Comparison of ENCODE assay signal across 9 mouse cellular contexts in the genomic region with DNA sequence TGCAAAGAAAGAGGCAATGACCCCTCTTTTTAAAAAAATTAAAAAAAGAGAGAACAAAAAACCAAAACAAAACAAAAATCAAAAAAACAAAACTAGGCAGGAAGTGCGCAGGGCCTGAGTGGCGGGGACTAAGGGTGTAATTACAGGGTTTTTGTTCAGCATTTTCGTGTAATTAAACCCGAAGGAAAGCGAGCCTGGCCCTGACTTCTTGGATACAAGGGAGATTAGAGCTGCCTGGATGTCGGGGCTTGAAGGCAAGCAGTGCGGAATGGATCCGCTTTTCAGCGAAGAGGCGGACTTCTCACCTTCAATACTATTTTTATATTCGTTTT. TPM values are rescaled to one million over a fixed set of nuclear protein-coding genes. Genes with fewer than 3 reads are reported as not detected.
DNase-seq lines count a peak whose midpoint lies in the region; ATAC-seq and TF ChIP-seq lines count a peak whose summit lies in the region.
"Had no signal": no experiment of that assay in that cellular context is flagged by ENCODE, and none has a peak within 500 bp of the region (broad histone marks: within the 10 kb centered on the region; RNA-seq: fewer than 3 reads in every experiment).

No protein-coding gene starts in this region.

- H3K27ac ChIP-seq in heart, embryonic 13.5 days (replicated peaks) = peak overlapping the region; percentile 100
- no peak overlapping the region for H3K27ac ChIP-seq in ES-E14 (ENCODE audit: insufficient read depth, low read depth, low read length, poor library complexity, severe bottlenecking)
- H3K27ac ChIP-seq in hindbrain, embryonic 12.5 days = peak overlapping the region; percentile 99
- H3K27ac ChIP-seq in midbrain, embryonic 10.5 days (replicated peaks) = peak overlapping the region; percentile 94

- no peak for DNase-seq in heart, adult 8-10 months (ENCODE audit: low spot score)
- DNase-seq in ES-E14 (ENCODE audit: low read depth, low spot score) = no peak
- no peak for DNase-seq in midbrain, embryonic 10.5 days (ENCODE audit: low spot score)
- no peak for DNase-seq in yolk sac, embryonic 10.5 days (ENCODE audit: low spot score)
- DNase-seq in spleen, postnatal 14 days (ENCODE audit: low spot score in 2 of 2) = no peak

- H3K4me3 ChIP-seq in heart, embryonic 13.5 days = peak overlapping the region; percentile 55
- H3K4me3 ChIP-seq in ES-E14 (ENCODE audit: insufficient read depth in 1 of 2, low read depth in 1 of 2, low read length in 2 of 2, poor library complexity in 1 of 2, severe bottlenecking in 1 of 2) = peak overlapping the region; percentile 41 to 60
- peak overlapping the region; percentile 26 for H3K4me3 ChIP-seq in hindbrain, embryonic 12.5 days
- H3K4me3 ChIP-seq in midbrain, embryonic 10.5 days = peak overlapping the region; percentile 57

- H3K9me3 ChIP-seq in heart, embryonic 13.5 days = no peaks in the 10 kb centered on the region
- H3K9me3 ChIP-seq in ES-E14 (ENCODE audit: control insufficient read depth, insufficient read depth, low read depth, low read length) = no peaks in the 10 kb centered on the region
- no peaks in the 10 kb centered on the region for H3K9me3 ChIP-seq in hindbrain, embryonic 12.5 days (replicated peaks)
- H3K9me3 ChIP-seq in midbrain, embryonic 10.5 days (replicated peaks) = no peaks in the 10 kb centered on the region

- no peak for ATAC-seq in heart, embryonic 13.5 days (ENCODE audit: extremely low read depth, insufficient number of reproducible peaks, low FRiP score, low TSS enrichment)
- no peak for ATAC-seq in hindbrain, embryonic 12.5 days (ENCODE audit: low FRiP score)
- ATAC-seq in activated CD4-positive, CD25-positive, alpha-beta regulatory T cell, adult 4 months = no peak
- ATAC-seq: Patski had no signal

- H3K27me3 ChIP-seq in heart, embryonic 13.5 days (replicated peaks) = no peaks in the 10 kb centered on the region
- H3K27me3 ChIP-seq in hindbrain, embryonic 12.5 days = no peaks in the 10 kb centered on the region
- H3K27me3 ChIP-seq in midbrain, embryonic 10.5 days (ENCODE audit: low read depth, poor library complexity, severe bottlenecking) = peaks cover 22% of the 10 kb centered on the region
- H3K27me3 ChIP-seq: Patski had no signal

- H3K4me2 ChIP-seq in heart, embryonic 13.5 days = peak overlapping the region; percentile 83
- peak overlapping the region; percentile 64 for H3K4me2 ChIP-seq in hindbrain, embryonic 12.5 days (replicated peaks)

- no peaks in the 10 kb centered on the region for H3K36me3 ChIP-seq in heart, embryonic 13.5 days
- no peaks in the 10 kb centered on the region for H3K36me3 ChIP-seq in ES-E14 (ENCODE audit: control insufficient read depth, insufficient read depth, low read length, poor library complexity, severe bottlenecking)
- H3K36me3 ChIP-seq in hindbrain, embryonic 12.5 days = no peaks in the 10 kb centered on the region
- H3K36me3 ChIP-seq in midbrain, embryonic 10.5 days = no peaks in the 10 kb centered on the region

- 14% methylated on average over 11 of the region's 11 CpGs for WGBS in heart, embryonic 13.5 days
- WGBS in hindbrain, embryonic 12.5 days = 5% methylated on average over 11 of the region's 11 CpGs
- WGBS in midbrain, embryonic 10.5 days = 6% methylated on average over 11 of the region's 11 CpGs

- H3K9ac ChIP-seq in heart, embryonic 13.5 days = peak overlapping the region; percentile 86
- H3K9ac ChIP-seq in ES-E14 (ENCODE audit: insufficient read depth, low read depth, low read length, poor library complexity, severe bottlenecking) = peak overlapping the region; percentile 6; the same call in 1 of the 2 replicates
- peak overlapping the region; percentile 64 for H3K9ac ChIP-seq in hindbrain, embryonic 12.5 days

- in situ Hi-C loops in ES-E14 (cut with MboI; ENCODE audit: low sequenced_read_pairs in 2 of 2, unreplicated experiment in 2 of 2) = no loop called here

- H3K4me1 ChIP-seq in heart, embryonic 13.5 days = peaks cover 94% of the 10 kb centered on the region
- peaks cover 24 to 26% of the 10 kb centered on the region in 2 experiments for H3K4me1 ChIP-seq in ES-E14 (ENCODE audit: control insufficient read depth in 2 of 2, insufficient read depth in 2 of 2, low read length in 2 of 2, poor library complexity in 1 of 2)
- H3K4me1 ChIP-seq in hindbrain, embryonic 12.5 days = peaks cover 90% of the 10 kb centered on the region
- peaks cover 98% of the 10 kb centered on the region for H3K4me1 ChIP-seq in midbrain, embryonic 10.5 days

TF ChIP-seq in ES-E14, 5 proteins besides CTCF, POLR2A, EP300 and RAD21:
- no peak for TF ChIP-seq ZC3H11A (IDR thresholded peaks at IDR 0.05; ENCODE audit: borderline replicate concordance, low read depth, low read length)
- no peak for TF ChIP-seq HCFC1 (IDR thresholded peaks at IDR 0.05; ENCODE audit: borderline replicate concordance, insufficient read depth, low read length)
- no peak for TF ChIP-seq CHD2 (IDR thresholded peaks at IDR 0.05; ENCODE audit: low read depth, low read length)
- no peak for TF ChIP-seq MAFK (IDR thresholded peaks at IDR 0.05; ENCODE audit: insufficient read depth, low read depth, low read length)
- TF ChIP-seq ZNF384 (IDR thresholded peaks at IDR 0.05; ENCODE audit: low read depth, low read length) = no peak

RNA-seq across cellular contexts. Expression of gene Irf2bpl, which starts 6.8 kb away (rescaled TPM):
- polyA plus RNA-seq in heart, embryonic 13.5 days (2015; fragmentation: Nextera tagmentation; extraction: Ambion mirVana) = 32.7 and 34.1 TPM in 2 replicates
- 10 to 100 TPM; 26.2 to 30.4 (median 27.8) TPM for total RNA-seq in heart, adult 8-10 months (2022)
- total RNA-seq in ES-E14 (2012; rRNA removed) = 39.5 and 43.2 TPM in 2 replicates
- 75.9 and 86.3 TPM in 2 replicates for polyA plus RNA-seq in hindbrain, embryonic 12.5 days (2016; fragmentation: Nextera tagmentation; extraction: Ambion mirVana)
- polyA plus RNA-seq in midbrain, embryonic 10.5 days (2016; fragmentation: Nextera tagmentation; extraction: Ambion mirVana) = 28.6 and 39.6 TPM in 2 replicates
- 10 to 100 TPM in 1 of 2 experiments, 1 to 10 TPM in 1; 8.6 to 13.6 TPM for polyA plus RNA-seq in activated CD4-positive, CD25-positive, alpha-beta regulatory T cell, adult 4 months (2017; shearing (Covaris generic))

RNA-seq across cellular contexts. Expression of gene Cipc, which starts 55.4 kb away (rescaled TPM):
- polyA plus RNA-seq in heart, embryonic 13.5 days (2015; fragmentation: Nextera tagmentation; extraction: Ambion mirVana) = 18.4 and 21.3 TPM in 2 replicates
- total RNA-seq in heart, adult 8-10 months (2022) = 10 to 100 TPM; 42.4 to 53.8 (median 48.3) TPM
- 26.5 and 27.6 TPM in 2 replicates for total RNA-seq in ES-E14 (2012; rRNA removed)
- polyA plus RNA-seq in hindbrain, embryonic 12.5 days (2016; fragmentation: Nextera tagmentation; extraction: Ambion mirVana) = 41.1 and 46.9 TPM in 2 replicates
- polyA plus RNA-seq in midbrain, embryonic 10.5 days (2016; fragmentation: Nextera tagmentation; extraction: Ambion mirVana) = 33.2 and 35.5 TPM in 2 replicates
- polyA plus RNA-seq in activated CD4-positive, CD25-positive, alpha-beta regulatory T cell, adult 4 months (2017; shearing (Covaris generic)) = 10 to 100 TPM; 19.8 to 20.1 TPM

Comparison
In these comparisons a context has a peak if more than half of its experiments do, and no peak if none do; other contexts are left out.
1. H3K9ac ChIP-seq: peak in every context shown above with its lines; median percentile 86 in heart, embryonic 13.5 days; 64 in hindbrain, embryonic 12.5 days; 6 in ES-E14.